35 mouse cellular contexts compared by ENCODE assay signal in genomic region chr2:84658806-84659205, GRCm38 (mm10). TPM values are rescaled to one million over a fixed set of nuclear protein-coding genes. Genes with fewer than 3 reads are reported as not detected.
DNase-seq lines count a peak whose midpoint lies in the region; ATAC-seq and TF ChIP-seq lines count a peak whose summit lies in the region.
"Had no signal": no experiment of that assay in that cellular context is flagged by ENCODE, and none has a peak within 500 bp of the region (broad histone marks: within the 10 kb centered on the region; RNA-seq: fewer than 3 reads in every experiment).

Gene Btbd18 (plus strand): TSS chr2:84659079.

- no peaks in the 10 kb centered on the region for H3K9me3 ChIP-seq in liver, embryonic 11.5 days (ENCODE audit: control insufficient read depth, low read length)
- H3K9me3 ChIP-seq in ES-E14 (ENCODE audit: control insufficient read depth, insufficient read depth, low read depth, low read length) = no peaks in the 10 kb centered on the region
- no peaks in the 10 kb centered on the region for H3K9me3 ChIP-seq in liver, embryonic 16.5 days (replicated peaks; ENCODE audit: control insufficient read depth, low read length)
- H3K9me3 ChIP-seq in hindbrain, embryonic 10.5 days = 0 out of 2 replicates have a peak, but pooled peaks cover 4% of the 10 kb centered on the region
- H3K9me3 ChIP-seq: limb, embryonic 13.5 days; midbrain, embryonic 15.5 days; stomach, embryonic 15.5 days had no signal

- H3K36me3 ChIP-seq in liver, adult 2 months (ENCODE audit: control insufficient read depth, insufficient read depth, low read length) = no peaks in the 10 kb centered on the region
- no peaks in the 10 kb centered on the region for H3K36me3 ChIP-seq in liver, embryonic 11.5 days (ENCODE audit: control insufficient read depth, insufficient read depth, low read length)
- H3K36me3 ChIP-seq in ES-E14 (ENCODE audit: control insufficient read depth, insufficient read depth, low read length, poor library complexity, severe bottlenecking) = no peaks in the 10 kb centered on the region
- H3K36me3 ChIP-seq in liver, embryonic 16.5 days (ENCODE audit: control insufficient read depth, insufficient read depth) = no peaks in the 10 kb centered on the region
- H3K36me3 ChIP-seq in hindbrain, embryonic 10.5 days = no peaks in the 10 kb centered on the region
- H3K36me3 ChIP-seq: limb, embryonic 13.5 days; midbrain, embryonic 15.5 days; stomach, embryonic 15.5 days had no signal

- TF ChIP-seq POLR2A in liver, adult 2 months (IDR thresholded peaks at IDR 0.05; ENCODE audit: extremely low read depth, insufficient read depth, low read length) = no peak

- H3K9ac ChIP-seq in liver, adult 2 months (ENCODE audit: low read depth, low read length) = no peak within 1 kb of the TSS
- H3K9ac ChIP-seq in liver, embryonic 11.5 days (ENCODE audit: low read depth, low read length) = no peak within 1 kb of the TSS
- no peak within 1 kb of the TSS for H3K9ac ChIP-seq in ES-E14 (ENCODE audit: insufficient read depth, low read depth, low read length, poor library complexity, severe bottlenecking)
- H3K9ac ChIP-seq in liver, embryonic 16.5 days (ENCODE audit: low read depth, low read length) = no peak within 1 kb of the TSS
- H3K9ac ChIP-seq: hindbrain, embryonic 14.5 days; limb, embryonic 13.5 days; midbrain, embryonic 15.5 days; stomach, embryonic 15.5 days had no signal

- 96% methylated on average over 32 of the region's 32 CpGs for WGBS in liver, adult 2 months
- 91% methylated on average over 32 of the region's 32 CpGs for WGBS in liver, embryonic 11.5 days
- 89% methylated on average over 32 of the region's 32 CpGs for WGBS in liver, embryonic 16.5 days (ENCODE audit: insufficient replicate concordance)
- 91% methylated on average over 32 of the region's 32 CpGs for WGBS in hindbrain, embryonic 10.5 days

- no peak for TF ChIP-seq CTCF in liver, adult 2 months (IDR thresholded peaks at IDR 0.05; ENCODE audit: low read depth, low read length)

- peaks cover 3% of the 10 kb centered on the region; the same call in 1 of the 2 replicates for H3K4me1 ChIP-seq in liver, adult 2 months (ENCODE audit: control insufficient read depth, insufficient read depth, low read length)
- H3K4me1 ChIP-seq in liver, embryonic 11.5 days (replicated peaks; ENCODE audit: control insufficient read depth, insufficient read depth, low read length) = no peaks in the 10 kb centered on the region
- no peaks in the 10 kb centered on the region for H3K4me1 ChIP-seq in ES-E14 (ENCODE audit: control insufficient read depth in 2 of 2, insufficient read depth in 2 of 2, low read length in 2 of 2, poor library complexity in 1 of 2)
- no peaks in the 10 kb centered on the region for H3K4me1 ChIP-seq in liver, embryonic 16.5 days (ENCODE audit: control insufficient read depth, low read depth, low read length)
- H3K4me1 ChIP-seq in hindbrain, embryonic 10.5 days (replicated peaks) = no peaks in the 10 kb centered on the region
- H3K4me1 ChIP-seq: limb, embryonic 13.5 days; midbrain, embryonic 15.5 days; stomach, embryonic 15.5 days had no signal

- in situ Hi-C loops in ES-E14 (cut with MboI; ENCODE audit: low sequenced_read_pairs in 2 of 2, unreplicated experiment in 2 of 2) = no loop called here

- no peak within 1 kb of the TSS for H3K4me2 ChIP-seq in liver, embryonic 11.5 days
- no peak within 1 kb of the TSS for H3K4me2 ChIP-seq in liver, embryonic 16.5 days (ENCODE audit: low read depth, low read length)
- H3K4me2 ChIP-seq: heart, embryonic 11.5 days; hindbrain, embryonic 14.5 days; limb, embryonic 13.5 days; midbrain, embryonic 15.5 days; stomach, embryonic 15.5 days had no signal

- peaks cover 3% of the 10 kb centered on the region; the same call in 1 of the 2 replicates for H3K79me2 ChIP-seq in liver, adult 2 months (ENCODE audit: control insufficient read depth, insufficient read depth, low read length)

- no peak for DNase-seq in liver, adult 2 months (ENCODE audit: extremely low read depth, low read depth, low spot score)
- DNase-seq in liver, embryonic 11.5 days (ENCODE audit: low spot score) = no peak
- no peak for DNase-seq in ES-E14 (ENCODE audit: low read depth, low spot score)
- DNase-seq in cerebellum, postnatal 25 days = no peak
- no peak for DNase-seq in hindbrain, embryonic 10.5 days (ENCODE audit: low spot score)
- DNase-seq: adrenal gland, postnatal 10 days; cerebellum, adult 11-12 months; cerebellum, postnatal 10 days; gastrocnemius, postnatal 14 days; heart, postnatal 4 days; kidney, adult 8-10 months; kidney, postnatal 4 days; lung, adult 2 months; lung, postnatal 14 days; right cerebral cortex, postnatal 25 days; thymus, adult 2 months; thymus, postnatal 36 days had no signal

- peak within 1 kb of the TSS; percentile 41; the same call in 1 of the 2 replicates for H3K4me3 ChIP-seq in liver, adult 2 months (ENCODE audit: insufficient read depth, low read depth, low read length)
- no peak within 1 kb of the TSS for H3K4me3 ChIP-seq in liver, embryonic 11.5 days (ENCODE audit: low read depth, low read length)
- peak within 1 kb of the TSS; percentile 0 to 18; a peak in 2 of 4 replicates for H3K4me3 ChIP-seq in ES-E14 (ENCODE audit: insufficient read depth in 1 of 2, low read depth in 1 of 2, low read length in 2 of 2, poor library complexity in 1 of 2, severe bottlenecking in 1 of 2)
- H3K4me3 ChIP-seq in liver, embryonic 16.5 days (ENCODE audit: low read depth, low read length) = no peak within 1 kb of the TSS
- H3K4me3 ChIP-seq in hindbrain, embryonic 10.5 days = no peak within 1 kb of the TSS
- H3K4me3 ChIP-seq: limb, embryonic 13.5 days; midbrain, embryonic 15.5 days; stomach, embryonic 15.5 days had no signal

- peak within 1 kb of the TSS; percentile 88 for H3K27ac ChIP-seq in liver, adult 2 months (replicated peaks; ENCODE audit: insufficient read depth, low read depth, low read length)
- no peak within 1 kb of the TSS for H3K27ac ChIP-seq in liver, embryonic 11.5 days (ENCODE audit: low read depth, low read length)
- no peak within 1 kb of the TSS for H3K27ac ChIP-seq in ES-E14 (ENCODE audit: insufficient read depth, low read depth, low read length, poor library complexity, severe bottlenecking)
- H3K27ac ChIP-seq in liver, embryonic 16.5 days (ENCODE audit: low read length) = peak within 1 kb of the TSS; percentile 25; the same call in 1 of the 2 replicates
- H3K27ac ChIP-seq in hindbrain, embryonic 10.5 days = no peak within 1 kb of the TSS
- H3K27ac ChIP-seq: hindbrain, embryonic 14.5 days; kidney, postnatal 0 days; limb, embryonic 13.5 days; midbrain, embryonic 15.5 days; stomach, embryonic 15.5 days had no signal

- H3K27me3 ChIP-seq in liver, adult 2 months (ENCODE audit: control insufficient read depth, insufficient read depth, low read length) = no peaks in the 10 kb centered on the region
- no peaks in the 10 kb centered on the region for H3K27me3 ChIP-seq in liver, embryonic 11.5 days (replicated peaks; ENCODE audit: control insufficient read depth, insufficient read depth, low read length)
- no peaks in the 10 kb centered on the region for H3K27me3 ChIP-seq in liver, embryonic 16.5 days (ENCODE audit: control insufficient read depth, insufficient read depth, low read depth, low read length)
- no peaks in the 10 kb centered on the region for H3K27me3 ChIP-seq in hindbrain, embryonic 10.5 days (ENCODE audit: insufficient read depth, poor library complexity, severe bottlenecking)
- H3K27me3 ChIP-seq: limb, embryonic 13.5 days; midbrain, embryonic 15.5 days; stomach, embryonic 15.5 days had no signal

- no peak for ATAC-seq in liver, embryonic 11.5 days (replicated peaks; ENCODE audit: low FRiP score)
- ATAC-seq in liver, embryonic 16.5 days (ENCODE audit: low read depth) = no peak
- ATAC-seq in erythroblast, adult 5-6 weeks (replicated peaks; ENCODE audit: low FRiP score, poor library complexity, severe bottlenecking) = no peak
- ATAC-seq: forebrain, embryonic 14.5 days; inflammation-experienced regulatory T-cells, adult 6 months; midbrain, embryonic 15.5 days had no signal

TF ChIP-seq in ES-E14, 5 proteins besides CTCF, POLR2A, EP300 and RAD21:
- TF ChIP-seq ZNF384 (IDR thresholded peaks at IDR 0.05; ENCODE audit: low read depth, low read length) = peak; percentile 84
- no peak for TF ChIP-seq MAFK (IDR thresholded peaks at IDR 0.05; ENCODE audit: insufficient read depth, low read depth, low read length)

RNA-seq across cellular contexts. Expression of gene Btbd18, which starts in this region (rescaled TPM):
- total RNA-seq in liver, adult 2 months (2014; rRNA removed) = 0.07 TPM in 1 of 2 replicates, not detected in the other
- not detected in 2 replicates for polyA plus RNA-seq in liver, adult 2 months (2012; rRNA removed)
- 0.18 and 0.22 TPM in 2 replicates for polyA plus RNA-seq in liver, embryonic 11.5 days (2014; fragmentation: Nextera tagmentation; extraction: Ambion mirVana)
- total RNA-seq in ES-E14 (2012; rRNA removed) = 3.2 and 3.6 TPM in 2 replicates
- 0.04 TPM in 2 replicates for polyA plus RNA-seq in liver, embryonic 16.5 days (2015; fragmentation: Nextera tagmentation; extraction: Ambion mirVana)
- polyA plus RNA-seq in hindbrain, embryonic 10.5 days (2016; fragmentation: Nextera tagmentation; extraction: Ambion mirVana) = 0.25 and 0.31 TPM in 2 replicates
- not detected in 2 replicates for total RNA-seq in erythroblast, adult 5-6 weeks (2015; ENCODE audit: low replicate concordance)
- not detected in 2 replicates for total RNA-seq in erythroblast, adult 5-6 weeks (2017; ENCODE audit: low replicate concordance)
- total RNA-seq: gastrocnemius, postnatal 14 days; granulocyte monocyte progenitor cell, adult 5-6 weeks; layer of hippocampus, adult 8-10 months; layer of hippocampus, postnatal 25 days; left cerebral cortex, adult 8-10 months; left cerebral cortex, postnatal 36 days; neutrophil, adult 5-6 weeks had no signal
- polyA plus RNA-seq: cortical plate, adult 2 months; embryonic facial prominence, embryonic 14.5 days; thymus, adult 2 months had no signal

Comparison
In these comparisons a context has a peak if more than half of its experiments do, and no peak if none do; other contexts are left out.
1. H3K27ac ChIP-seq: peak in liver, adult 2 months (single experiment) and liver, embryonic 16.5 days (single experiment); none in liver, embryonic 11.5 days (single experiment), ES-E14 (single experiment) and hindbrain, embryonic 10.5 days (single experiment).
2. H3K4me3 ChIP-seq: peak in liver, adult 2 months (single experiment) and ES-E14 (2 of 2); none in liver, embryonic 11.5 days (single experiment), liver, embryonic 16.5 days (single experiment) and hindbrain, embryonic 10.5 days (single experiment).